Mouse (Mus musculus): ENCODE results near the gene Rcor1.

Rcor1 gene

GRCm38 (mm10) chr12:111021138-111021537 lies 18.0 kb upstream of the Rcor1 start:
- no peak for DNase-seq (ENCODE audit: low read depth)

- no peak for DNase-seq (ENCODE audit: low read depth)
Observed at GRCm38 (mm10) chr12:111021577-111021976, 17.6 kb upstream of the Rcor1 start.

GRCm38 (mm10) chr12:111028176-111029167 lies 10.7 kb upstream of the Rcor1 start:
- DNase-seq (ENCODE audit: low read depth): no peak

- DNase-seq (ENCODE audit: low read depth): no peak
Observed at GRCm38 (mm10) chr12:111029291-111029890, 9.8 kb upstream of the Rcor1 start.

- no peak for DNase-seq (ENCODE audit: low read depth)
Observed at GRCm38 (mm10) chr12:111032839-111033238, 6.3 kb upstream of the Rcor1 start.

- peak; percentile 13 for DNase-seq (ENCODE audit: low read depth)
Observed at GRCm38 (mm10) chr12:111035182-111035824, 3.8 kb upstream of the Rcor1 start.

- no peak for DNase-seq (ENCODE audit: low read depth)
Observed at GRCm38 (mm10) chr12:111036198-111036775, 2.9 kb upstream of the Rcor1 start.

- peak; percentile 46 for DNase-seq (ENCODE audit: low read depth)
Observed at GRCm38 (mm10) chr12:111037241-111038180, 1.6 kb upstream of the Rcor1 start.

- no peak for DNase-seq (ENCODE audit: low read depth)
Observed at GRCm38 (mm10) chr12:111038231-111038975, 748 bp upstream of the Rcor1 start.

- DNase-seq (ENCODE audit: low read depth): peak; percentile 41
Observed at GRCm38 (mm10) chr12:111039771-111040530, 800 bp downstream of the Rcor1 start.

GRCm38 (mm10) chr12:111040531-111040860 lies 1.3 kb downstream of the Rcor1 start:
- no peak for DNase-seq (ENCODE audit: low read depth)

- DNase-seq (ENCODE audit: low read depth): peak; percentile 78
Observed at GRCm38 (mm10) chr12:111041196-111041595, 2.0 kb downstream of the Rcor1 start.

GRCm38 (mm10) chr12:111042365-111042764 lies 3.2 kb downstream of the Rcor1 start:
- DNase-seq (ENCODE audit: low read depth): no peak

- no peak for DNase-seq (ENCODE audit: low read depth)
Observed at GRCm38 (mm10) chr12:111044880-111045279, 5.7 kb downstream of the Rcor1 start.

- DNase-seq (ENCODE audit: low read depth): no peak
Observed at GRCm38 (mm10) chr12:111046866-111047265, 7.7 kb downstream of the Rcor1 start.

- DNase-seq (ENCODE audit: low read depth): no peak
Observed at GRCm38 (mm10) chr12:111048201-111048600, 9.1 kb downstream of the Rcor1 start.

GRCm38 (mm10) chr12:111050256-111050655 lies 11.1 kb downstream of the Rcor1 start:
- peak; percentile 80 for DNase-seq (ENCODE audit: low read depth)

GRCm38 (mm10) chr12:111063361-111063760 lies 24.2 kb downstream of the Rcor1 start:
- DNase-seq (ENCODE audit: low read depth): no peak

- peak; percentile 13 for DNase-seq (ENCODE audit: low read depth)
Observed at GRCm38 (mm10) chr12:111064220-111064619, 25.1 kb downstream of the Rcor1 start.

- no peak for DNase-seq (ENCODE audit: low read depth)
Observed at GRCm38 (mm10) chr12:111065330-111065729, 26.2 kb downstream of the Rcor1 start.

Data from NIH3T3 (cell line).